In the genomic region with DNA sequence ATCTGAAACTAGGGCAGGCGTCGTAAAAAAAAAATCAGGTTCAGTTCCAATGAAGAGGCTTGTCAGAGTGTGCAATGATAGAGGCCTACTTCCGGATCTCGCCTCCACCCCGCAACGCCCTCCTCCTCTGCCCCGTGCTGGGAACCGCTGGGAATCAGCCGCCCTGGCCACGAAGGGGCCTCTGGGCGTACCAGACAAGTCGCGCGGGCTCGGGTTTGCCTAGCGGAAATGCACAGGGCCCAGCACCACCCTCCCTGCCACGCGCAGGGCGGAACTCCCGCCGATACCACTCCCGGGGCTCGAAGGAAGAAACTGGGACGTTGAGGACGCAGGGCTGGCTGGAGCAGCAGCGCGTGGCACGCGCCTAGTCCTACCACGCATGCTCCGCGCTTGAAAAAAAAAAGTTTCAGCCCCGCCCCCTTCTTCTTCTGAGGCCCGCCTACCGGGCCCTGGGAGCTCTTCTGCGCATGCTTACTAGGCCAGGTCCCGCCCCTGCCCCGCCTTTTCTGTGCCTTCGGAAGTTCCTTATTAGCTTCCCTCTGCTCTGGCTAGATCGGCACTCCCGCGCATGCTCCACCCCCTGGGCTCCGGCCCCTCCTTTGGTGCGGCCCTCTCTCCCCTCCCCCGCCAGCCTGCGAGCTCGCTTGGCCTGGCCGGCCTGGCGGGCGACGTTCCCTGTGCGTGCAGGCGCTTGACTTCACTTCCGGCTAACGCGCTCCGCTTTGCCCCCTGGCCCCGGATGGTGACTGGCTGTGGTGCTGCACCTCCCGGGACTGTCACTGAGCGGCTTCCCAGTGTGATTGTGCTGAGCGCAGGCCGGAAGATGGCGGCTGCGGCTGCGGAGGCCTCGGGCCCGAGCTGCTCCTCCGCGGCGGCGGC, we compare ENCODE assay signal across 1 mouse cellular context.
TF ChIP-seq lines count a peak whose summit lies in the region.

A gene (plus strand): TSS at position 567 of the 879 bp plus-strand sequence.

TF ChIP-seq in CH12.LX, 34 proteins besides CTCF, POLR2A, EP300 and RAD21 (continued from another document):
- TF ChIP-seq ZC3H11A (IDR thresholded peaks at IDR 0.05; ENCODE audit: low read depth, low read length) (no peak), MXI1 (IDR thresholded peaks at IDR 0.05; ENCODE audit: low read depth, low read length) (peak; percentile 88), NRF1 (IDR thresholded peaks at IDR 0.05; ENCODE audit: low read depth, low read length) (peak; percentile 97), CHD1 (IDR thresholded peaks at IDR 0.05; ENCODE audit: low read depth, low read length) (0 out of 2 replicates have a peak, but pooled peaks have one; percentile 14), BHLHE40 (IDR thresholded peaks at IDR 0.05; ENCODE audit: low read depth, low read length) (peak; percentile 85), ELF1 (IDR thresholded peaks at IDR 0.05; ENCODE audit: low read depth, low read length) (peak; percentile 85), PAX5 (IDR thresholded peaks at IDR 0.05; ENCODE audit: low read length) (no peak), USF1 (IDR thresholded peaks at IDR 0.05; ENCODE audit: low read depth, low read length) (no peak), CHD2 (IDR thresholded peaks at IDR 0.05; ENCODE audit: low read length) (peak; percentile 84; the same call in 1 of the 2 replicates), TBP (conservative IDR thresholded peaks at IDR 0.05; ENCODE audit: low read depth, low read length) (peak; percentile 48; the same call in 1 of the 2 replicates), MYC (IDR thresholded peaks at IDR 0.05; ENCODE audit: low read depth, low read length) (peak; percentile 94), MAX (IDR thresholded peaks at IDR 0.05; ENCODE audit: low read length) (peak; percentile 96), TCF12 (IDR thresholded peaks at IDR 0.05; ENCODE audit: low read depth, low read length) (peak; percentile 76), MAFK (IDR thresholded peaks at IDR 0.05; ENCODE audit: insufficient replicate concordance, low read length) (no peak), ZMIZ1 (IDR thresholded peaks at IDR 0.05; ENCODE audit: low read depth, low read length) (peak; percentile 68), SIN3A (IDR thresholded peaks at IDR 0.05; ENCODE audit: low read length) (peak; percentile 59), RCOR1 (conservative IDR thresholded peaks at IDR 0.05; ENCODE audit: low read depth, low read length) (peak; percentile 82; the same call in 1 of the 2 replicates), MAZ (IDR thresholded peaks at IDR 0.05; ENCODE audit: low read depth, low read length) (peak; percentile 86), E2F4 (IDR thresholded peaks at IDR 0.05; ENCODE audit: insufficient replicate concordance, low read depth, low read length) (peak; percentile 65; the same call in 1 of the 2 replicates), POLR2AphosphoS2 (IDR thresholded peaks at IDR 0.05; ENCODE audit: low read depth, low read length) (peak; percentile 47; the same call in 1 of the 2 replicates), JUND (conservative IDR thresholded peaks at IDR 0.05; ENCODE audit: low read depth, low read length) (no peak), ZKSCAN1 (IDR thresholded peaks at IDR 0.05; ENCODE audit: borderline replicate concordance, low read depth, low read length) (no peak)
